Mouse (Mus musculus) bone marrow, adult 2 months (tissue): ENCODE results near the gene Ube2cbp.

ENCODE experiments used
- CTCF ChIP-seq: fragments of 200-500 bp; IDR thresholded peaks from 2 replicates; pipeline ENCODE4 v1.5.1; 2011; ENCODE audit warnings: low read length, control low read depth; ENCODE audit not compliant: control insufficient read depth, insufficient read depth
- POLR2A ChIP-seq: fragments of 200-500 bp; IDR thresholded peaks from 2 replicates; pipeline ENCODE4 v1.6.1; 2011; ENCODE audit warnings: low read depth, mild to moderate bottlenecking, control low read depth, low read length, borderline replicate concordance; ENCODE audit not compliant: control insufficient read depth

GRCm38 (mm10) chr9:86442248-86442647 lies 22.5 kb downstream of the Ube2cbp start:
- TF ChIP-seq CTCF (no peak), POLR2A (no peak)
